Comparison of ENCODE assay signal across 15 mouse cellular contexts in genomic region chr5:25761850-25762249, GRCm38 (mm10). TPM values are rescaled to one million over a fixed set of nuclear protein-coding genes. Genes with fewer than 3 reads are reported as not detected.
DNase-seq lines count a peak whose midpoint lies in the region; ATAC-seq and TF ChIP-seq lines count a peak whose summit lies in the region.
"Had no signal": no experiment of that assay in that cellular context is flagged by ENCODE, and none has a peak within 500 bp of the region (broad histone marks: within the 10 kb centered on the region; RNA-seq: fewer than 3 reads in every experiment).

No protein-coding gene starts in this region.

- H3K27me3 ChIP-seq in hindbrain, embryonic 16.5 days (replicated peaks; ENCODE audit: control insufficient read depth, insufficient read depth, low read length), result no peaks in the 10 kb centered on the region
- no peaks in the 10 kb centered on the region for H3K27me3 ChIP-seq in hindbrain, embryonic 14.5 days (ENCODE audit: control insufficient read depth, insufficient read depth, low read length)

- no peak overlapping the region for H3K9ac ChIP-seq in hindbrain, embryonic 16.5 days (ENCODE audit: low read depth, low read length)
- no peak overlapping the region for H3K9ac ChIP-seq in hindbrain, embryonic 14.5 days
- H3K9ac ChIP-seq: intestine, embryonic 15.5 days; limb, embryonic 15.5 days; liver, postnatal 0 days had no signal

- H3K4me1 ChIP-seq in hindbrain, embryonic 16.5 days (ENCODE audit: control insufficient read depth, insufficient read depth, low read depth, low read length), result peaks cover 5% of the 10 kb centered on the region; the same call in 1 of the 2 replicates
- peaks cover 14% of the 10 kb centered on the region; the same call in 1 of the 2 replicates for H3K4me1 ChIP-seq in hindbrain, embryonic 14.5 days (replicated peaks; ENCODE audit: control insufficient read depth, insufficient read depth, low read length)
- peaks cover 2% of the 10 kb centered on the region for H3K4me1 ChIP-seq in cortical plate, adult 2 months (ENCODE audit: control insufficient read depth, insufficient read depth, low read length)

- 70% methylated on average over 2 of the region's 2 CpGs for WGBS in hindbrain, embryonic 16.5 days
- WGBS in hindbrain, embryonic 14.5 days, result 93% methylated on average over 2 of the region's 2 CpGs

- TF ChIP-seq CTCF in cortical plate, adult 2 months (IDR thresholded peaks at IDR 0.05; ENCODE audit: extremely low read depth, insufficient read depth, low read length), result no peak

- peak overlapping the region; percentile 63; the same call in 1 of the 2 replicates for H3K4me2 ChIP-seq in hindbrain, embryonic 16.5 days (ENCODE audit: low read length)
- no peak overlapping the region for H3K4me2 ChIP-seq in hindbrain, embryonic 14.5 days (replicated peaks)
- H3K4me2 ChIP-seq: intestine, embryonic 15.5 days; limb, embryonic 15.5 days had no signal

- no peaks in the 10 kb centered on the region for H3K36me3 ChIP-seq in hindbrain, embryonic 16.5 days (ENCODE audit: control insufficient read depth, insufficient read depth, low read length)
- H3K36me3 ChIP-seq in hindbrain, embryonic 14.5 days (replicated peaks; ENCODE audit: control insufficient read depth, insufficient read depth), result no peaks in the 10 kb centered on the region
- H3K36me3 ChIP-seq: intestine, embryonic 15.5 days; limb, embryonic 15.5 days had no signal

- DNase-seq in frontal cortex, postnatal 10 days (ENCODE audit: low spot score in 2 of 2), result no peak
- DNase-seq in hindbrain, embryonic 14.5 days (ENCODE audit: low spot score), result no peak
- DNase-seq in A20 (ENCODE audit: low read depth, low spot score), result peak; percentile 16
- DNase-seq in retina, postnatal 1 day, result no peak
- DNase-seq in spleen, postnatal 4 days (ENCODE audit: low spot score in 2 of 2), result no peak
- DNase-seq: adrenal gland, adult 2 months; cerebellum, adult 8-10 months; liver, postnatal 0 days; right cerebral cortex, postnatal 25 days; thymus, adult 18-20 months had no signal

- H3K4me3 ChIP-seq in hindbrain, embryonic 16.5 days (ENCODE audit: low read length), result no peak overlapping the region
- no peak overlapping the region for H3K4me3 ChIP-seq in hindbrain, embryonic 14.5 days (replicated peaks; ENCODE audit: low read length)
- H3K4me3 ChIP-seq in cortical plate, adult 2 months (ENCODE audit: insufficient read depth, low read length), result peak overlapping the region; percentile 100
- H3K4me3 ChIP-seq: intestine, embryonic 15.5 days; limb, embryonic 15.5 days had no signal

- no peak overlapping the region for H3K27ac ChIP-seq in hindbrain, embryonic 16.5 days (ENCODE audit: low read depth, low read length)
- H3K27ac ChIP-seq in hindbrain, embryonic 14.5 days, result no peak overlapping the region
- H3K27ac ChIP-seq in cortical plate, adult 2 months (ENCODE audit: insufficient read depth, low read length), result peak overlapping the region; percentile 78; the same call in 1 of the 2 replicates
- H3K27ac ChIP-seq: intestine, embryonic 15.5 days; limb, embryonic 15.5 days had no signal

- ATAC-seq in frontal cortex, adult (ENCODE audit: low TSS enrichment), result 0 out of 2 replicates have a peak, but pooled peaks have one; percentile 0
- no peak for ATAC-seq in hindbrain, embryonic 16.5 days
- no peak for ATAC-seq in hindbrain, embryonic 14.5 days (ENCODE audit: low FRiP score)
- ATAC-seq: intestine, embryonic 15.5 days; liver, postnatal 0 days had no signal

- TF ChIP-seq POLR2A in cortical plate, adult 2 months (IDR thresholded peaks at IDR 0.05; ENCODE audit: extremely low read depth, insufficient read depth, low read length), result no peak

- H3K9me3 ChIP-seq in hindbrain, embryonic 16.5 days (ENCODE audit: control insufficient read depth, low read length), result no peaks in the 10 kb centered on the region
- H3K9me3 ChIP-seq in hindbrain, embryonic 14.5 days (ENCODE audit: control insufficient read depth, low read length), result no peaks in the 10 kb centered on the region
- H3K9me3 ChIP-seq: intestine, embryonic 15.5 days; limb, embryonic 15.5 days had no signal

RNA-seq across cellular contexts. Expression of gene Actr3b, which starts 2.1 kb away (rescaled TPM):
- polyA plus RNA-seq in hindbrain, embryonic 16.5 days (2015; fragmentation: Nextera tagmentation; extraction: Ambion mirVana), result 46.3 and 55.1 TPM in 2 replicates
- polyA plus RNA-seq in hindbrain, embryonic 14.5 days (2014; fragmentation: Nextera tagmentation; extraction: Ambion mirVana), result 37.8 and 39.5 TPM in 2 replicates
- polyA plus RNA-seq in cortical plate, adult 2 months (2012; rRNA removed), result 117 and 126 TPM in 2 replicates

RNA-seq across cellular contexts. Expression of gene Xrcc2, which starts 56.2 kb away (rescaled TPM):
- 4.1 and 5.5 TPM in 2 replicates for polyA plus RNA-seq in hindbrain, embryonic 16.5 days (2015; fragmentation: Nextera tagmentation; extraction: Ambion mirVana)
- 3.7 and 5.2 TPM in 2 replicates for polyA plus RNA-seq in hindbrain, embryonic 14.5 days (2014; fragmentation: Nextera tagmentation; extraction: Ambion mirVana)
- 4.9 and 5.0 TPM in 2 replicates for polyA plus RNA-seq in cortical plate, adult 2 months (2012; rRNA removed)
